Mouse (Mus musculus): ENCODE data around the gene 1700122O11Rik.

1700122O11Rik gene

GRCm38 (mm10) chr17:48038193-48038592 lies at the start of gene 1700122O11Rik:
Gene 1700122O11Rik, minus strand, starts transcription at chr17:48038293.
- Histone ChIP-seq H3K4me1 (replicated peaks; ENCODE audit: low read depth, low read length) (peaks cover 67% of the 10 kb centered on the region), H3K4me3 (replicated peaks; ENCODE audit: low read length) (0 out of 2 replicates have a peak within 1 kb of the TSS, but pooled peaks have one; percentile 23), H3K9me3 (ENCODE audit: low read length) (peaks cover 4% of the 10 kb centered on the region; the same call in 1 of the 2 replicates), H3K27me3 (ENCODE audit: insufficient read depth, low read length) (peaks cover 20% of the 10 kb centered on the region), H3K36me3 (ENCODE audit: insufficient read depth, low read length) (no peaks in the 10 kb centered on the region)
- TF ChIP-seq CTCF (conservative IDR thresholded peaks at IDR 0.05; ENCODE audit: low read length) (no peak), NANOG (IDR thresholded peaks at IDR 0.05; ENCODE audit: borderline replicate concordance, low read length) (no peak), POU5F1 (IDR thresholded peaks at IDR 0.05; ENCODE audit: borderline replicate concordance, low read length) (no peak)

- Histone ChIP-seq H3K4me3 (replicated peaks; ENCODE audit: low read length) (no peak overlapping the region), H3K4me1 (replicated peaks; ENCODE audit: low read depth, low read length) (no peaks in the 10 kb centered on the region), H3K9me3 (ENCODE audit: low read length) (peaks cover 15% of the 10 kb centered on the region), H3K36me3 (ENCODE audit: insufficient read depth, low read length) (no peaks in the 10 kb centered on the region), H3K27me3 (ENCODE audit: insufficient read depth, low read length) (peaks cover 4% of the 10 kb centered on the region)
- TF ChIP-seq CTCF (conservative IDR thresholded peaks at IDR 0.05; ENCODE audit: low read length) (no peak), NANOG (IDR thresholded peaks at IDR 0.05; ENCODE audit: borderline replicate concordance, low read length) (no peak), POU5F1 (IDR thresholded peaks at IDR 0.05; ENCODE audit: borderline replicate concordance, low read length) (no peak)
These were observed 42.5 kb upstream of the 1700122O11Rik start for GRCm38 (mm10) chr17:48080626-48081025.

- Histone ChIP-seq H3K36me3 (ENCODE audit: insufficient read depth, low read length) (no peaks in the 10 kb centered on the region), H3K9me3 (ENCODE audit: low read length) (0 out of 2 replicates have a peak, but pooled peaks cover 2% of the 10 kb centered on the region), H3K27me3 (ENCODE audit: insufficient read depth, low read length) (peaks cover 11% of the 10 kb centered on the region; the same call in 1 of the 2 replicates), H3K4me3 (replicated peaks; ENCODE audit: low read length) (no peak overlapping the region), H3K4me1 (replicated peaks; ENCODE audit: low read depth, low read length) (peaks cover 19% of the 10 kb centered on the region)
- TF ChIP-seq POU5F1 (IDR thresholded peaks at IDR 0.05; ENCODE audit: borderline replicate concordance, low read length) = no peak
- TF ChIP-seq CTCF (conservative IDR thresholded peaks at IDR 0.05; ENCODE audit: low read length) = no peak
- TF ChIP-seq NANOG (IDR thresholded peaks at IDR 0.05; ENCODE audit: borderline replicate concordance, low read length) = no peak
These were observed 29.6 kb upstream of the 1700122O11Rik start for GRCm38 (mm10) chr17:48067729-48068128.

GRCm38 (mm10) chr17:48067083-48067614 lies 29.1 kb upstream of the 1700122O11Rik start:
- Histone ChIP-seq H3K9me3 (ENCODE audit: low read length) (0 out of 2 replicates have a peak, but pooled peaks cover 2% of the 10 kb centered on the region), H3K36me3 (ENCODE audit: insufficient read depth, low read length) (no peaks in the 10 kb centered on the region), H3K4me3 (replicated peaks; ENCODE audit: low read length) (no peak overlapping the region), H3K27me3 (ENCODE audit: insufficient read depth, low read length) (peaks cover 11% of the 10 kb centered on the region; the same call in 1 of the 2 replicates), H3K4me1 (replicated peaks; ENCODE audit: low read depth, low read length) (peaks cover 19% of the 10 kb centered on the region)
- TF ChIP-seq POU5F1 (IDR thresholded peaks at IDR 0.05; ENCODE audit: borderline replicate concordance, low read length) = no peak
- no peak for TF ChIP-seq CTCF (conservative IDR thresholded peaks at IDR 0.05; ENCODE audit: low read length)

- Histone ChIP-seq H3K27me3 (ENCODE audit: insufficient read depth, low read length) (peaks cover 11% of the 10 kb centered on the region; the same call in 1 of the 2 replicates), H3K4me1 (replicated peaks; ENCODE audit: low read depth, low read length) (peaks cover 19% of the 10 kb centered on the region), H3K4me3 (replicated peaks; ENCODE audit: low read length) (no peak overlapping the region), H3K9me3 (ENCODE audit: low read length) (no peaks in the 10 kb centered on the region), H3K36me3 (ENCODE audit: insufficient read depth, low read length) (no peaks in the 10 kb centered on the region)
- TF ChIP-seq POU5F1 (IDR thresholded peaks at IDR 0.05; ENCODE audit: borderline replicate concordance, low read length) = no peak
These were observed 27.0 kb upstream of the 1700122O11Rik start for GRCm38 (mm10) chr17:48065081-48065501.

- Histone ChIP-seq H3K36me3 (ENCODE audit: insufficient read depth, low read length) (no peaks in the 10 kb centered on the region), H3K9me3 (ENCODE audit: low read length) (no peaks in the 10 kb centered on the region), H3K4me1 (replicated peaks; ENCODE audit: low read depth, low read length) (peaks cover 19% of the 10 kb centered on the region), H3K27me3 (ENCODE audit: insufficient read depth, low read length) (peaks cover 11% of the 10 kb centered on the region; the same call in 1 of the 2 replicates), H3K4me3 (replicated peaks; ENCODE audit: low read length) (no peak overlapping the region)
- TF ChIP-seq POU5F1 (IDR thresholded peaks at IDR 0.05; ENCODE audit: borderline replicate concordance, low read length) = no peak
- no peak for TF ChIP-seq CTCF (conservative IDR thresholded peaks at IDR 0.05; ENCODE audit: low read length)
- TF ChIP-seq NANOG (IDR thresholded peaks at IDR 0.05; ENCODE audit: borderline replicate concordance, low read length) = no peak
These were observed 26.2 kb upstream of the 1700122O11Rik start for GRCm38 (mm10) chr17:48064196-48064843.

GRCm38 (mm10) chr17:48057382-48057781 lies 19.3 kb upstream of the 1700122O11Rik start:
- Histone ChIP-seq H3K4me1 (replicated peaks; ENCODE audit: low read depth, low read length) (0 out of 2 replicates have a peak, but pooled peaks cover 3% of the 10 kb centered on the region), H3K27me3 (ENCODE audit: insufficient read depth, low read length) (peaks cover 42% of the 10 kb centered on the region), H3K36me3 (ENCODE audit: insufficient read depth, low read length) (no peaks in the 10 kb centered on the region), H3K4me3 (replicated peaks; ENCODE audit: low read length) (no peak overlapping the region), H3K9me3 (ENCODE audit: low read length) (no peaks in the 10 kb centered on the region)
- TF ChIP-seq CTCF (conservative IDR thresholded peaks at IDR 0.05; ENCODE audit: low read length) (no peak), POU5F1 (IDR thresholded peaks at IDR 0.05; ENCODE audit: borderline replicate concordance, low read length) (no peak), NANOG (IDR thresholded peaks at IDR 0.05; ENCODE audit: borderline replicate concordance, low read length) (no peak)

GRCm38 (mm10) chr17:48055076-48055816 lies 17.2 kb upstream of the 1700122O11Rik start:
- H3K9me3 ChIP-seq (ENCODE audit: low read length) = no peaks in the 10 kb centered on the region
- no peak for TF ChIP-seq NANOG (IDR thresholded peaks at IDR 0.05; ENCODE audit: borderline replicate concordance, low read length)
- no peak for TF ChIP-seq POU5F1 (IDR thresholded peaks at IDR 0.05; ENCODE audit: borderline replicate concordance, low read length)
- TF ChIP-seq CTCF (conservative IDR thresholded peaks at IDR 0.05; ENCODE audit: low read length) = no peak
- H3K27me3 ChIP-seq (ENCODE audit: insufficient read depth, low read length) = peaks cover 52% of the 10 kb centered on the region
- 0 out of 2 replicates have a peak, but pooled peaks cover 3% of the 10 kb centered on the region for H3K4me1 ChIP-seq (replicated peaks; ENCODE audit: low read depth, low read length)
- no peaks in the 10 kb centered on the region for H3K36me3 ChIP-seq (ENCODE audit: insufficient read depth, low read length)
- H3K4me3 ChIP-seq (replicated peaks; ENCODE audit: low read length) = no peak overlapping the region

Measured in E14TG2a.4 (cell line).